Mouse (Mus musculus) hindbrain, embryonic 14.5 days (tissue): Measurements from ENCODE around the gene Rimbp2. TPM values are rescaled to one million over a fixed set of nuclear protein-coding genes. Genes with fewer than 3 reads are reported as not detected.
A peak's percentile ranks its signal among the peaks of the same experiment; 100 is the strongest.

ENCODE experiments used
- ATAC-seq: fragments of 200-750 bp; cut with Nextera tagmentation; 2 replicates; pipeline ENCODE4 v1.8.0; 2017; ENCODE audit warnings: moderate number of reproducible peaks, mild to moderate bottlenecking, moderate TSS enrichment, moderate library complexity; ENCODE audit not compliant: low FRiP score
- DNase-seq: peaks from one replicate; pipeline ENCODE4 v3.0.0-alpha.2; 2015; ENCODE audit warnings: low spot score
- H3K27ac ChIP-seq: fragments of 300-500 bp; sonication (generic); 2 replicates; pipeline ENCODE4 v1.5.1; 2014; ENCODE audit warnings: mild to moderate bottlenecking, moderate library complexity
- H3K27me3 ChIP-seq: fragments of 300-500 bp; sonication (generic); 2 replicates; pipeline ENCODE4 v1.6.1; 2014; ENCODE audit warnings: mild to moderate bottlenecking, low read length, mixed read lengths; ENCODE audit not compliant: control insufficient read depth, insufficient read depth
- H3K36me3 ChIP-seq: fragments of 300-500 bp; sonication (generic); replicated peaks from 2 replicates; pipeline ENCODE4 v1.6.1; 2014; ENCODE audit not compliant: control insufficient read depth, insufficient read depth
- H3K4me1 ChIP-seq: fragments of 300-500 bp; sonication (generic); replicated peaks from 2 replicates; pipeline ENCODE4 v1.6.1; 2014; ENCODE audit warnings: antibody characterized with exemption, low read length, mixed read lengths; ENCODE audit not compliant: control insufficient read depth, insufficient read depth
- H3K4me2 ChIP-seq: fragments of 300-500 bp; sonication (generic); replicated peaks from 2 replicates; pipeline ENCODE4 v1.6.1; 2014; ENCODE audit warnings: mild to moderate bottlenecking, moderate library complexity
- H3K4me3 ChIP-seq: fragments of 300-500 bp; sonication (generic); replicated peaks from 2 replicates; pipeline ENCODE4 v1.5.1; 2014; ENCODE audit warnings: mild to moderate bottlenecking, low read length
- H3K9ac ChIP-seq: fragments of 300-500 bp; sonication (generic); 2 replicates; pipeline ENCODE4 v1.6.1; 2014
- H3K9me3 ChIP-seq: fragments of 300-500 bp; sonication (generic); 2 replicates; pipeline ENCODE4 v1.6.1; 2016; ENCODE audit warnings: low read length; ENCODE audit not compliant: control insufficient read depth
- WGBS: fragments of 180-500 bp; shearing (Covaris S2); extraction: QIAGEN DNeasy Blood & Tissue Kit; methylation state at CpG from one replicate; pipeline ENCODE4 v1.1.7; 2014; 5-methylcytosine and 5-hydroxymethylcytosine counted together
- polyA plus RNA-seq: library from polyadenylated mRNA; unstranded; fragments of >200 nt; fragmentation: Nextera tagmentation; extraction: Ambion mirVana; gene quantifications from 2 replicates; pipeline ENCODE4 v1.2.1, GENCODE M21; 2014

Gene Rimbp2
- polyA plus RNA-seq, 1 experiment from 2014 or later, result 8.9 TPM

DNA sequence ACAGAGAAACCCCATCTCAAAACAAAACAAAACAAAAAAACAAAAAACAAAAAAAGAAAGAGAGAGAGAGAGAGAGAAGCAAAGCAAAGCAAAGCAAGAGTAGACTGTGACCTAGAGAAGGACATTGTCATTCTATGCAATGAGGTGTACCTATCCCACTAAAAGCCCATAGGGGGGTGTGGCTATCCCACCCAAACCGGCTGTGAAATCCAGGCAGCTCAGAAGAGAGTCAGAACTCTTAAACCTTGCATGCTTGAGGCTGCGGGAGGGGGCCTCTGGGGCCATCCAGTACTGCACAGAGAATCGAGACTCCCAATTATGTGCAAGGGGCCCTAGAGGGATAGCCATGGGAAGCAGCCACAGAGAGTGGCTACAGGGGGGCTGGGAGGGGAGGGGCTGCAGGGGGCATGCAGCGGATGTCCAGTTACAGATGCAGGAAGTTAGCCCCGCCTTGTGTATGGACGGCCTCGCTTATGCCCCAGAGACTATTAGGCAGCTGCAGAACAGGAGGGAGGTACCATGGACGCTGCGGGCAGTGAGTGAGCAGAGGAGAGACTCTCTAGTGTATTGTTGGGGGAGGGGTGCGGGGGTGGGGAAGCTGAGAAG is 184.2 kb downstream of the Rimbp2 start:
- WGBS, result 6% methylated on average over 10 of the region's 10 CpGs
- Histone ChIP-seq H3K4me1 (peaks cover 3% of the 10 kb centered on the region; the same call in 1 of the 2 replicates), H3K4me2 (peak overlapping the region; percentile 24), H3K27ac (no peak overlapping the region), H3K9ac (no peak overlapping the region), H3K36me3 (no peaks in the 10 kb centered on the region; the same call in 1 of the 2 replicates), H3K9me3 (0 out of 2 replicates have a peak, but pooled peaks cover 4% of the 10 kb centered on the region), H3K27me3 (no peaks in the 10 kb centered on the region), H3K4me3 (no peak overlapping the region)
- DNase-seq (no peak), ATAC-seq (0 out of 2 replicates have a peak, but pooled peaks have one; percentile 24)

DNA sequence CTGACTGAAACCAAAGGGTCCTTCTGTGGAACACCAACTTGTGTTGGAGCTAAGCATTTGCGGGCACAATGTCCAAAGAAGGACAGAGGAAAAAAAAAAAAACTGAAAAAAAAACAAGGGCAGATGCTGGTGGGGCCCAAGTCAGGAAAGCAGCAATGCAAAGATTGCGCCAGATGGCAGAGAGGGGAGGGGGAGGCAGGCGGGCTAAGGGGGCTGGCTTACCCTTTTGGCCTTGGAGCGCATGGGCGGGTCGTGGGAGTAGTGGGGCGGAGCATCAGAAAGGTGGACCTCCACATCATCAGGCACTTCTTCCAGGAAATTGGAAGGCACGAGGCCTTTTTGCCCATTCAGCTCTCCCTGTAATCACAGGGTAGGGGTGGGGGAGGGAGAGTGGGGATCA is 192.2 kb downstream of the Rimbp2 start:
- no peaks in the 10 kb centered on the region for H3K9me3 ChIP-seq
- 48% methylated on average over 8 of the region's 8 CpGs for WGBS
- no peak for DNase-seq
- H3K9ac ChIP-seq, result no peak overlapping the region
- no peak overlapping the region for H3K4me2 ChIP-seq
- no peaks in the 10 kb centered on the region for H3K36me3 ChIP-seq
- no peak overlapping the region for H3K27ac ChIP-seq
- no peak overlapping the region for H3K4me3 ChIP-seq
- no peaks in the 10 kb centered on the region for H3K27me3 ChIP-seq
- ATAC-seq, result no peak
- 0 out of 2 replicates have a peak, but pooled peaks cover 4% of the 10 kb centered on the region for H3K4me1 ChIP-seq

DNA sequence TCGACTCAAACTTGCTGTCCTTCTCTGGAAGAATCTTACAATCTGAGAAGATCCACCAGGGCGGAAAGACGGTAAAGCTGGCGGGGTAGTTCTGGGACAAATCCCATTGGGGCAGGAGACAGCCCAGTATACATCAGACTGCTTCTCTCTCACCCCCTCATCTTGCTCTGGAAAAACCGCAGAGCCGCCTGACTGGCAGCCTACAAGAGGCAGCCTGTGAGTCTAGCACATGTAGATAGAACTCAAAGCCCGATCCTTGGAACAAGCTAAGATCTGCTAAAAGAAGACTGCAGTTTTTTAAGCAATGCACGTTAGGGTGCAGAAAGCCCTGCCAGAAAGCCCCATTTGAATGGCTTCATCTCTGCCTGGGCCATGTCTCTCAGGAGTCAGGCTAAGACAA is 207.0 kb downstream of the Rimbp2 start:
- H3K27ac ChIP-seq, result no peak overlapping the region
- no peak overlapping the region for H3K4me3 ChIP-seq
- H3K9ac ChIP-seq, result no peak overlapping the region
- no peak overlapping the region for H3K4me2 ChIP-seq
- H3K9me3 ChIP-seq, result no peaks in the 10 kb centered on the region
- 84% methylated on average over 8 of the region's 8 CpGs for WGBS
- ATAC-seq (no peak), DNase-seq (no peak)
- H3K4me1 ChIP-seq, result no peaks in the 10 kb centered on the region
- H3K27me3 ChIP-seq, result no peaks in the 10 kb centered on the region
- no peaks in the 10 kb centered on the region for H3K36me3 ChIP-seq

DNA sequence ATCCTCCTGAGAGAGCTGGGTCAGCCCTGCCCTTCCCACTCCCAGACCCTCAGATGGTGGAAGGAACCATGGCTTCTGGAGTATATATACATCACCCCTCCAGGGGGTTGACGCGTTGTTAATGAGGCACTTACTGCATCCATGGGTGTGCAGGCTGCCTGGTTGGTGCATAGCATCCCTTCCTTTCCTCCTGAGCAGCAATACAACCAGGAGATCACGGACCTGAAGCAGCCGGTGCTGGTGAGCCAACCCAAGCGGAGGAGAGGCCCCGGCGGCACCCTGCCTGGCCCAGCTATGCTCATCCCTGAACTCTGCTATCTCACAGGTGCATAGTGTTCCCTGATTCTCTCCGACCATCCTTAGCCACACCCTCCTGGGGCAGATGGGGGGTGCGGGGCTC is 208.1 kb downstream of the Rimbp2 start:
- Histone ChIP-seq H3K4me1 (no peaks in the 10 kb centered on the region), H3K4me3 (no peak overlapping the region), H3K36me3 (no peaks in the 10 kb centered on the region), H3K9me3 (no peaks in the 10 kb centered on the region), H3K27me3 (no peaks in the 10 kb centered on the region), H3K27ac (no peak overlapping the region), H3K4me2 (no peak overlapping the region), H3K9ac (no peak overlapping the region)
- WGBS, result 73% methylated on average over 9 of the region's 9 CpGs
- no peak for ATAC-seq
- DNase-seq, result no peak

DNA sequence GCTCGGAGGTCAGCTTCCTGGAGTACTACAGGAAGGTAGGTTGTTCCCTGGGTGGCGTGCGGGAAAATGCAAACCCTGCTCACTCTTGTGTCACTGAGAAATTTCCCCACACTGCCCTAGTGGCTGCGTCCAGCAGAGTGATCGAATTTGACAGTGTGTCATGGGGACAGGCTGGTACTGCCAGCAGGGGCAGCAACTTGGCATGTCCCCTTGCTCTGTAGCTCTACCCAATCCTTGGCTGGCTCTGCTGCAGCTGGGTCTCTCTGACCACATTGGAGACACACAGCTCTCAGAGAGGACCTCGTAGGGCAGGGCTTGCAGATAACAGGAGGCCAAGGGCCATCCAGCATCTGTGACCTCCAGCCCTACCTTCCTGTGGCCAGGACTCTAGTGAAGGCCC is 208.9 kb downstream of the Rimbp2 start:
- DNase-seq, result no peak
- ATAC-seq, result no peak
- no peak overlapping the region for H3K4me3 ChIP-seq

DNA sequence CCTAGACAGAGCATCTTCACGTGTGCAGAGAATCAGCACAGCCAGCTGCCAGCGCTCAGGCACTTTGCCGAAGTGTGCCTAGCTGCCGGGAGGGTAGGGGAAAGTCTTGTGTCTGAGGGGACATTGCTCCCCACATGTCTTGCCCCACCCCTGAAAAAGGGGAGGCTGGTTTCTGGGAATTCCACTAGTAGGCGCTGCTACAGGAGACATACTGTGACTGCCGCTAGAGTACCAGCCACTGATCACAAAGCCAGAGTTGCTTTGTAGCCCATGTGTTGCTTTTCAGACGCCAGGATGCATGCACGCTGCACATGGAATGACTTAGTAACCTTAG is 213.5 kb downstream of the Rimbp2 start:
- Histone ChIP-seq H3K4me1 (peaks cover 8% of the 10 kb centered on the region; the same call in 1 of the 2 replicates), H3K4me3 (no peak overlapping the region), H3K9me3 (no peaks in the 10 kb centered on the region), H3K9ac (no peak overlapping the region), H3K36me3 (no peaks in the 10 kb centered on the region), H3K27ac (no peak overlapping the region), H3K27me3 (no peaks in the 10 kb centered on the region), H3K4me2 (peak overlapping the region; percentile 43)
- ATAC-seq, result no peak
- WGBS, result 24% methylated on average over 8 of the region's 8 CpGs
- no peak for DNase-seq

More for the DNA sequence above, 208.9 kb downstream of the Rimbp2 start:
- Histone ChIP-seq H3K27ac (no peak overlapping the region), H3K27me3 (no peaks in the 10 kb centered on the region), H3K36me3 (no peaks in the 10 kb centered on the region), H3K4me2 (no peak overlapping the region), H3K9me3 (no peaks in the 10 kb centered on the region), H3K4me1 (peaks cover 5% of the 10 kb centered on the region; the same call in 1 of the 2 replicates), H3K9ac (no peak overlapping the region)
- 95% methylated on average over 6 of the region's 6 CpGs for WGBS

DNA sequence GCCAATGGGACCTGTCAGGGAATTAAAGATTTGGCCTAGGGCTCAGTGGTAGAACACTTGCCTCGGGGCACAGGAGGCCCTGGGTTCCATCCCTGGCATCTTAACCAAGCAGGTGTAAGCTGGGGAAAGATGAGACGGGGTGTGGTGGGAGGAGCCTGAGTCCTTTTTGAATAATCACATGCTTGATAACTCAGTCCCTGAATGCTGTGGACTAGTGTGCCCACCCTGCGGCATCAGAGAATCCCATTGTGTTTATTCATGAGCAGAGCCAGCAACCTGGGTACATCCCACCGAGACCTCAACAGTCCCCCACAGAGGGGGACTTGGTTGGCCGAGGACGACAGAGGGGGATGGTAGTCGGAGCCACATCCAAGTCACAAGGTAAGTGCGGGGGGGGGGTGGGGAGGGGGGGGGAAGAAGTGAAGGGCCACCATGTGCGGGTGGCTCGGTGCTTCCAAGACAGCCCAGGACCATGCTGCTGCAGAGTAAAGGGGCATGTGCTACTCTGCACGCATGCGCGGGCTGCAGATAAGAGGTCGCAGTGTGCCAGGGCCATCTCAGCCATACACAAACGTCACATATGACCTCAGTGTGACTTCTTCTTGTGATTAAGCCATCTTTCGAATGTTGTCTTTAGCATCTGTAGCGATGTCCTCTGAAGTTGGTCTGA is 214.0 kb downstream of the Rimbp2 start:
- DNase-seq (peak; percentile 55), ATAC-seq (peak; percentile 69; the same call in 1 of the 2 replicates)
- no peaks in the 10 kb centered on the region for H3K9me3 ChIP-seq
- peaks cover 8% of the 10 kb centered on the region; the same call in 1 of the 2 replicates for H3K4me1 ChIP-seq
- no peak overlapping the region for H3K27ac ChIP-seq
- no peaks in the 10 kb centered on the region for H3K27me3 ChIP-seq
- peak overlapping the region; percentile 43 for H3K4me2 ChIP-seq
- no peak overlapping the region for H3K9ac ChIP-seq
- no peaks in the 10 kb centered on the region for H3K36me3 ChIP-seq
- 20% methylated on average over 16 of the region's 17 CpGs for WGBS
- H3K4me3 ChIP-seq, result no peak overlapping the region

DNA sequence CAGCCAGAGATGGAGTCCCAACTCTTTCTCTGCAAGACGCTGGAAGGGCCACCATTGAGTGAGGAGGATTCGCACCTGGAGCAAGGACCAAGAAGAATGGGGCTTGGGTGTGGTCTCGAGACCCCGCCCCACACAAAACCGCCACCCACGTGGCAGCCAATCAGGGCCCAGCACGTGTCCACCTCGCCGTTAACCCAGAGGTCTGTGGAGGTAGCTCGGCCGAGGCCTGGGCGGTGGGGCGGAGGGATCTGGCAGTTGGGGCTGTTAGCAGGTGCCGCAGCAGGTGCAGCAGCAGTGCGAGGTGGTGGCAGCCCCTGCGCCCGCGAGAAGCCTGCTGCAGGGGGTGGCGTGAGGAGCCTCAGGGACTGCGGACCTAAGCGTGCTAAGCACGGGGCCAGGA is 217.4 kb downstream of the Rimbp2 start:
- no peaks in the 10 kb centered on the region for H3K9me3 ChIP-seq
- DNase-seq (no peak), ATAC-seq (no peak)
- H3K4me3 ChIP-seq, result no peak overlapping the region
- no peak overlapping the region for H3K4me2 ChIP-seq
- H3K36me3 ChIP-seq, result no peaks in the 10 kb centered on the region
- H3K9ac ChIP-seq, result no peak overlapping the region
- H3K27ac ChIP-seq, result no peak overlapping the region
- WGBS, result 80% methylated on average over 22 of the region's 22 CpGs
- no peaks in the 10 kb centered on the region for H3K27me3 ChIP-seq
- peaks cover 8% of the 10 kb centered on the region; the same call in 1 of the 2 replicates for H3K4me1 ChIP-seq

DNA sequence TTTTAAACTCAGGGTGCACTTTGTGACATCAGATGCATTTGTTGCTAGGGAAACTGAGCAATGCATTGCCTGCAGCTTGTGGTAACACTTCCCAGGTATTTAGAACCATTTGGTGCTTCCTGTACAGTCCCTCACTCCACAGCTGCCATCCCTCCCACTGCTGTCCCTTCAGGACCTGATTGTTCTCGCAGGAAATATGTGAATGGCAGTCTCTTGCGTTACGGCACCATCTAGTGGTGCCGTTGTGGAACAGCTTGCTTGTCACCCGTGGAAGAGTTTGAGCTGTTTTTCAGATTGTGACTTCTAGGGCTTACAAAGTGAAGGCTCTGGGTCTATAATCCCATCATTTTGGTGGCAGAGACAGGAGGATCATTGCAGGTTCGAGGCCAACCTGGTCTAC is 219.3 kb downstream of the Rimbp2 start:
- Histone ChIP-seq H3K4me2 (no peak overlapping the region), H3K36me3 (no peaks in the 10 kb centered on the region), H3K27ac (no peak overlapping the region), H3K4me1 (no peaks in the 10 kb centered on the region), H3K27me3 (no peaks in the 10 kb centered on the region), H3K4me3 (no peak overlapping the region), H3K9me3 (no peaks in the 10 kb centered on the region), H3K9ac (no peak overlapping the region)
- ATAC-seq, result peak; percentile 48; the same call in 1 of the 2 replicates
- WGBS, result 2% methylated on average over 6 of the region's 6 CpGs
- peak; percentile 84 for DNase-seq
